Mouse (Mus musculus): ENCODE measurements around the gene Slc25a25. TPM values are rescaled to one million over a fixed set of nuclear protein-coding genes. Genes with fewer than 3 reads are reported as not detected.

The Slc25a25 gene
- polyA plus RNA-seq, 1 experiment from 2014 or later: 30.4 TPM

DNA sequence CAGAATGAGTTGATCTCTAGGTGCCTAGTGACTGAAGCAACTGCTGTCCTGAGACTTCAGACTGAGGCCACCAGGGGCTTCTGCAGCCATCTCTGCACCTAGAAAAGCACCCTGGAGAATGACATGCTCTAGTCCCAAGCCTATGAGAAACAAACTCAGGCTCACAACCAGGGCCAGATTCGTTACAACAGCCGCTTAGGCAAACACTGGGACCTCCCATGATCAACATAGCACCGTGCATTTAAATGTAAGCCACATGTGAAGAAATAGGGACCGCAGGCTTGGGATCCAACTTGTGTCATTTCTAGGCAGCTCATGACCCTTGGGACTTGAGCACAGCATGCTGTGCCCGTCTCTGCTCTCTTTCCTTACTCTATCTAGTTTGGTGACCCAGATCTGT, 23.5 kb downstream of the Slc25a25 start:
- no peak overlapping the region for H3K9ac ChIP-seq (ENCODE audit: low read length)
- peaks cover 59% of the 10 kb centered on the region for H3K4me1 ChIP-seq (ENCODE audit: control insufficient read depth, insufficient read depth, low read length)
- 75% methylated on average over 5 of the region's 5 CpGs for WGBS

DNA sequence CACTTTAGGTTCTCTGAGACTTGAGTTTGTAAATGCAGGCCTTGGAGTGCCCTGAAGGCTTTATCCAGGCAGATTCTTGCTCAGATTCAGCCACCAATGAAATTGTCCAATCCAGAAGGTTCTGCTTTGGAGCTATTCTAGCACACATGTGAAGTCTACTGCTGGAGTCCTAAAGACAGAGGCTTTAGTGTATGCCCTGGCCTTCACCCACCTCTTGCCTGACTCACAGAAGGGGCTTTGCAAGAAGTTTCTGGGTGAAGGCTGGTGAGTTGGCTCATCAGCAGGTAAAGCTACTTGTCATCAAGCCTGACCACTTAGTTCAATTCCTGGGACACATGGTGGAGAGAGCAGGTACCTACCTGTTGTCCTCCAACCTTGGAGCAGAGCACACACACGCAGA, 25.1 kb downstream of the Slc25a25 start:
- H3K4me3 ChIP-seq (ENCODE audit: low read depth, low read length): no peak overlapping the region
- WGBS: 88% methylated on average over 1 of the region's 1 CpGs
- H3K4me1 ChIP-seq (ENCODE audit: control insufficient read depth, insufficient read depth, low read length): peaks cover 52% of the 10 kb centered on the region
- H3K27ac ChIP-seq (ENCODE audit: low read depth, low read length): no peak overlapping the region
- no peak for ATAC-seq
- H3K27me3 ChIP-seq (replicated peaks; ENCODE audit: control insufficient read depth, insufficient read depth, low read length): no peaks in the 10 kb centered on the region
- DNase-seq (ENCODE audit: low spot score): no peak
- peaks cover 8% of the 10 kb centered on the region for H3K36me3 ChIP-seq (ENCODE audit: control insufficient read depth, insufficient read depth, low read length)
- H3K4me2 ChIP-seq (ENCODE audit: low read length): no peak overlapping the region
- no peak overlapping the region for H3K9ac ChIP-seq (ENCODE audit: low read length)
- H3K9me3 ChIP-seq (replicated peaks; ENCODE audit: control insufficient read depth, low read length): no peaks in the 10 kb centered on the region

More for the DNA sequence above, 23.5 kb downstream of the Slc25a25 start:
- no peaks in the 10 kb centered on the region for H3K27me3 ChIP-seq (replicated peaks; ENCODE audit: control insufficient read depth, insufficient read depth, low read length)
- no peak for ATAC-seq
- peak overlapping the region; percentile 85 for H3K4me2 ChIP-seq (ENCODE audit: low read length)
- H3K27ac ChIP-seq (ENCODE audit: low read depth, low read length): peak overlapping the region; percentile 85; the same call in 1 of the 2 replicates
- H3K4me3 ChIP-seq (ENCODE audit: low read depth, low read length): 0 out of 2 replicates have a peak overlapping the region, but pooled peaks have one; percentile 26
- H3K9me3 ChIP-seq (replicated peaks; ENCODE audit: control insufficient read depth, low read length): no peaks in the 10 kb centered on the region
- DNase-seq (ENCODE audit: low spot score): no peak
- 0 out of 2 replicates have a peak, but pooled peaks cover 3% of the 10 kb centered on the region for H3K36me3 ChIP-seq (ENCODE audit: control insufficient read depth, insufficient read depth, low read length)

DNA sequence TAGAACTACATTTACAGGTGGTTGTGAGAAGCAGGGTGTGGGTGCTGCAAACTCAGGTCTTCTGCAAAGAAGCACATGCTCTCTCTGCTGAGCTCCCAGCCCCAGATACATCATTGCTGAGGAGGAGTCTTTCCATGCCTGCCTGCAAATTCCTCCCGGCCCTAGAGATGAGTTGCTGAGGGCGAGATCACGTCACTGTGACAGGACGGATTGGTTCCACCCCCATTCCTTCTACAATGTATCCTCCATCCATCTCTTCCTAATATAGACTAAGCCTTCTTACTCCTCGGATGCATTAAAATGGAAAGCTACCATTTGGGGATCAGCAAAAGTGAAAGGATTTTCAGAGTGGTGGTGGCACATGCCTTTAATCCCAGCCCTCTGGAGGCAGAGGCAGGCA, 25.7 kb downstream of the Slc25a25 start:
- Histone ChIP-seq H3K9ac (ENCODE audit: low read length) (no peak overlapping the region), H3K4me1 (ENCODE audit: control insufficient read depth, insufficient read depth, low read length) (peaks cover 50% of the 10 kb centered on the region), H3K27ac (ENCODE audit: low read depth, low read length) (no peak overlapping the region), H3K4me3 (ENCODE audit: low read depth, low read length) (no peak overlapping the region), H3K27me3 (replicated peaks; ENCODE audit: control insufficient read depth, insufficient read depth, low read length) (no peaks in the 10 kb centered on the region), H3K36me3 (ENCODE audit: control insufficient read depth, insufficient read depth, low read length) (peaks cover 13% of the 10 kb centered on the region), H3K9me3 (replicated peaks; ENCODE audit: control insufficient read depth, low read length) (no peaks in the 10 kb centered on the region), H3K4me2 (ENCODE audit: low read length) (no peak overlapping the region)
- WGBS: 86% methylated on average over 5 of the region's 5 CpGs
- no peak for DNase-seq (ENCODE audit: low spot score)
- ATAC-seq: no peak

DNA sequence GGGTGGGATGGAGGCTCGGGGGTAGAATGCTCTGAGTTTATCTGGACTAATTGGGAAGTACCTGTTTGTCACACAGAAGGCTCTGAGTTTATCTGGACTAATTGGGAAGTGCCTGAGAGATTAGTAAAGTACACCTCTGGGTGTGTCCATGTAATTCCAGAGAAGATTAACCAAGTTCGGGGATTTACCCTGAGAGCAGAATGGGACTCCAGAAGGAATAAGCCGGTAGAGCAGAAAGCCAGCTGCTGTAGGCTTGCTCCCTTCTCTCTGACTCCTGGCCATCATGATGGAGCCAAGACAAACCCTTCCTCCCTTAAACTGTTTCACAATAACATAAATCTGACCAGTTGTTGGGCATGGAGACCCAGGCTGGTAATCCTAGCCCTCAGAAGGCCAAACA, 26.4 kb downstream of the Slc25a25 start:
- no peaks in the 10 kb centered on the region for H3K27me3 ChIP-seq (replicated peaks; ENCODE audit: control insufficient read depth, insufficient read depth, low read length)
- no peak for ATAC-seq
- WGBS: 5% methylated on average over 3 of the region's 3 CpGs
- no peak overlapping the region for H3K4me3 ChIP-seq (ENCODE audit: low read depth, low read length)
- H3K9ac ChIP-seq (ENCODE audit: low read length): no peak overlapping the region
- peak overlapping the region; percentile 48; the same call in 1 of the 2 replicates for H3K27ac ChIP-seq (ENCODE audit: low read depth, low read length)
- peaks cover 21% of the 10 kb centered on the region for H3K36me3 ChIP-seq (ENCODE audit: control insufficient read depth, insufficient read depth, low read length)
- H3K4me2 ChIP-seq (ENCODE audit: low read length): no peak overlapping the region
- peaks cover 42% of the 10 kb centered on the region for H3K4me1 ChIP-seq (ENCODE audit: control insufficient read depth, insufficient read depth, low read length)
- DNase-seq (ENCODE audit: low spot score): no peak
- H3K9me3 ChIP-seq (replicated peaks; ENCODE audit: control insufficient read depth, low read length): no peaks in the 10 kb centered on the region

DNA sequence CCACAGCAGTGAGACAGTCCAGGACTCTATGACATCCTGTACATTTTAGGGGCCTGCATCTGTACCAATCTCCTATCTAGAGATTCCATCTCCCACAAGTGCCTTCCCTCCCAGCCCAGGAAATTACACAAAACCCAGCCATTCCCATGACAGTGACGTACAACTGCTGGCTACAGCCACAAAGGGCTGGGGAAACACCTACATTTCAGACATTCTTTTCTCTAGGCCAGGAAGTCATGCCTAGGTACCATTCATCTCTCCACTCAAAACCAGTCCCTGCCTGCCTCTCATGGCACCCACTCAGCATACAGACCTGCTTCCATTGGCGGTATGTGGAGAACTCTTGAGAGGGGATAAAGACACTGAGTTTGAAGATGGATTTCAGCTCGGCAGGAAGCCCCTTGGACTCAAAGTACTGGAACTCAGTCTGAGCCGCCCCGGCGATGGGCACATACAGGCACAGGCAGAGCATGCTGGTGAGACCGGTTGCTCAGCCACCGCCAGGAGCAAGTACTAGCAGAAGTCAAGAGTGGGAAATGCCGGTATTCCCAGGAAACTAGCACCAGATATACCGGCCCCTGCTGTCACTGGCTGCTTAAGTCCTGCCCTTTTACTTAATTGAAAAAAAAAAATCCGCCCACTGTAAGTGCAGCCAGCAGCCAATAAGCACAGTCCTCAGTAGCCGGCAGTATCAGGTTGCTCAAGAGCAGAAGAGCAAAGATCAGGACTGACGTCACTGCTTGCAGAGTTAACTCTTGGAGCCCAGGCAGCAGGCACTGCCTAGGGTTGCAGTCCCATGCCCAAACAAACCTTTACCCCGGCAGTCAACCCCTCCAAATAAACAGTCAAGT, 27.5 kb downstream of the Slc25a25 start:
- H3K4me3 ChIP-seq (ENCODE audit: low read depth, low read length): peak overlapping the region; percentile 25
- peaks cover 32% of the 10 kb centered on the region for H3K36me3 ChIP-seq (ENCODE audit: control insufficient read depth, insufficient read depth, low read length)
- H3K4me1 ChIP-seq (ENCODE audit: control insufficient read depth, insufficient read depth, low read length): peaks cover 31% of the 10 kb centered on the region
- peak overlapping the region; percentile 51 for H3K4me2 ChIP-seq (ENCODE audit: low read length)
- ATAC-seq: peak; percentile 74
- H3K9ac ChIP-seq (ENCODE audit: low read length): peak overlapping the region; percentile 50
- peak; percentile 86 for DNase-seq (ENCODE audit: low spot score)
- peak overlapping the region; percentile 53; the same call in 1 of the 2 replicates for H3K27ac ChIP-seq (ENCODE audit: low read depth, low read length)
- H3K9me3 ChIP-seq (replicated peaks; ENCODE audit: control insufficient read depth, low read length): no peaks in the 10 kb centered on the region
- 2% methylated on average over 14 of the region's 14 CpGs for WGBS
- no peaks in the 10 kb centered on the region for H3K27me3 ChIP-seq (replicated peaks; ENCODE audit: control insufficient read depth, insufficient read depth, low read length)

DNA sequence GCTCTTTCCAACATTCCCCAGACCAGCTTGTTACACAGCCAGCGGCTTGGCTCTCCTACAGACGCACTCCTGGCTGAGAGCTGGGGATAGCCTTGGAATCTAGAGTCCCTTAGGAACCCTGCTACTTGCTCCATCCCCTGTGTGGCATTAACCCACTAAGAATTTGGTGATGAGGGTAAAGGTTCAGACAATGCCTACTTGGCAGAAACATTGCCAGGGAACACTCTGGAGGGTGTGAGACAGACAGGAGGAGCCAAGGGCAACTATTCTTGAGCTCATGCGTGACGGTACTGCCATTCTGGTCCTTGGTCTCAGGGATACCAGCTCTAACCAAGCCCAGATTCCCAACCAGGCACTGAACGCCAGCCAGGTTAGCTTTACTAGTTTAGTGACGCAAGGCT, 29.4 kb downstream of the Slc25a25 start:
- ATAC-seq (no peak), DNase-seq (ENCODE audit: low spot score) (no peak)
- Histone ChIP-seq H3K4me2 (ENCODE audit: low read length) (no peak overlapping the region), H3K36me3 (ENCODE audit: control insufficient read depth, insufficient read depth, low read length) (peaks cover 47% of the 10 kb centered on the region), H3K4me1 (ENCODE audit: control insufficient read depth, insufficient read depth, low read length) (peaks cover 18% of the 10 kb centered on the region), H3K27ac (ENCODE audit: low read depth, low read length) (no peak overlapping the region), H3K27me3 (replicated peaks; ENCODE audit: control insufficient read depth, insufficient read depth, low read length) (no peaks in the 10 kb centered on the region), H3K9ac (ENCODE audit: low read length) (no peak overlapping the region), H3K9me3 (replicated peaks; ENCODE audit: control insufficient read depth, low read length) (no peaks in the 10 kb centered on the region), H3K4me3 (ENCODE audit: low read depth, low read length) (no peak overlapping the region)
- WGBS: 91% methylated on average over 6 of the region's 6 CpGs

DNA sequence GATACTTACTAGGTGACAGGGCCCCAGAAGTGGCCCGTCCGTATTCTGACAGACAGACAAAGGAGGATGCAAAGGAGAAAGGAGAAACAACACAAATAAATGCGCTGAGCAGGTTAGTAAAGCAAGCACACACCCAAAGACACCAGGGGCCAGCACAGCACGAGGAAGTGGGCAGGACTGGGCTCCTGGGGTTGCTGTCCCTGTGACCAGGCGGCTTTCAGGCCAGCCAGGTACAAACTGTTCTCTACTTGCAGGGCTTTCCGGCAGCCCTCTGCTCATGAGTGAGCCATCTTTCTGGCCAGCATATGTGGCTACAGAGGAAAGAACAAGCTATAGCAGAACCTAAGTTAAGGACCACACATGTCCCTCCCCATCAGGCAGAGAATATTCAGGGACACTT, 30.6 kb downstream of the Slc25a25 start:
- Histone ChIP-seq H3K36me3 (ENCODE audit: control insufficient read depth, insufficient read depth, low read length) (peaks cover 59% of the 10 kb centered on the region), H3K9me3 (replicated peaks; ENCODE audit: control insufficient read depth, low read length) (no peaks in the 10 kb centered on the region), H3K27ac (ENCODE audit: low read depth, low read length) (no peak overlapping the region), H3K4me2 (ENCODE audit: low read length) (no peak overlapping the region), H3K9ac (ENCODE audit: low read length) (no peak overlapping the region), H3K4me1 (ENCODE audit: control insufficient read depth, insufficient read depth, low read length) (peaks cover 18% of the 10 kb centered on the region), H3K27me3 (replicated peaks; ENCODE audit: control insufficient read depth, insufficient read depth, low read length) (no peaks in the 10 kb centered on the region), H3K4me3 (ENCODE audit: low read depth, low read length) (no peak overlapping the region)
- WGBS: 85% methylated on average over 6 of the region's 6 CpGs
- ATAC-seq (no peak), DNase-seq (ENCODE audit: low spot score) (no peak)

DNA sequence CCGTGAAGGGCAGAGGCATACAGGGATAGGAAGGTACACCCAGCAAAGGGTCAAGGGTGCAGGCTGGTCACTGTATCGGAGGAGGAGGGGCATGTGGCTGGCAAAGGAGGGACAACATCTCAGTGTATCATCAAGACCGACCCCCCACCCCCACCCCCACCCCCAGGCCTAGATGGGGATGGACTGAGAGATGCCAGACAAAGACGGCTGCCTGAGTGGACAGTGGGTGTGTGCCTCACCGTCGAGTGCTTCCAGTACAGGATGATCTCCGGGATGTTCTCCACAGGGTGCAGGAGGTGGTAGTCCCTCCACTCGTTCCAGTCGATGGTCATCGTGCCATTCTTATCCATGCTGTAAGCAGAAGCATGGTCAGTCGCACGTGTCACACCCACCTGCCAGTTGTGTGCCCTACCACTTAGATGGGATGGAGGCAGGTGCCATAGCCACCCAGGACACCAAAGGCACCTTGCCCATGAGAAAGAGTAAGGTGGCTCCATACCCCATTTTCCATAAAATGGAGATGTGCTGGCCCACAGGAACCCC, 31.1 kb downstream of the Slc25a25 start:
- Histone ChIP-seq H3K4me1 (ENCODE audit: control insufficient read depth, insufficient read depth, low read length) (peaks cover 18% of the 10 kb centered on the region), H3K27ac (ENCODE audit: low read depth, low read length) (no peak overlapping the region), H3K9ac (ENCODE audit: low read length) (no peak overlapping the region), H3K4me2 (ENCODE audit: low read length) (no peak overlapping the region), H3K4me3 (ENCODE audit: low read depth, low read length) (no peak overlapping the region), H3K36me3 (ENCODE audit: control insufficient read depth, insufficient read depth, low read length) (peaks cover 64% of the 10 kb centered on the region), H3K27me3 (replicated peaks; ENCODE audit: control insufficient read depth, insufficient read depth, low read length) (no peaks in the 10 kb centered on the region), H3K9me3 (replicated peaks; ENCODE audit: control insufficient read depth, low read length) (no peaks in the 10 kb centered on the region)
- DNase-seq (ENCODE audit: low spot score) (no peak), ATAC-seq (no peak)
- 93% methylated on average over 12 of the region's 12 CpGs for WGBS

DNA sequence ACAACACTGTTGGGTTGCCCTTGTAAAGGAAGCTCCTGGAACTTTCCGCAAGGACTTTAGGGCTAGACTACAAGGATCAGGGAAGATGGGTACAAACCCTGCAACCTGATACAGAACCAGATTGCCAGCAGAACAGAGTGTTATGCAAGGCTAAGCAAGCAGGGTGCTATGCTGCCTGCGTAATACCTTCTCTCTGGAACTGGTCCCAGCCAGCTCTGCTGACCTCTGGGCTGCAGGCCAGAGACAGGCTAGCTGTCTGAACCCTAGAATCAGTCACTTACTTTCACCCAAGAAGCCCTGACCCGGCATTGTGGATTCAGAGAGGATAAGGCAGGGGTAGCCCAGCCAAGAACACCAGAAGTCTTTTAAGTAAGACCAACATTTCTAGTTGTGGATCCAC, 31.9 kb downstream of the Slc25a25 start:
- no peak for ATAC-seq
- no peak overlapping the region for H3K9ac ChIP-seq (ENCODE audit: low read length)
- DNase-seq (ENCODE audit: low spot score): no peak
- WGBS: 94% methylated on average over 3 of the region's 3 CpGs
- no peak overlapping the region for H3K4me3 ChIP-seq (ENCODE audit: low read depth, low read length)
- H3K27ac ChIP-seq (ENCODE audit: low read depth, low read length): no peak overlapping the region
- peaks cover 72% of the 10 kb centered on the region for H3K36me3 ChIP-seq (ENCODE audit: control insufficient read depth, insufficient read depth, low read length)
- H3K9me3 ChIP-seq (replicated peaks; ENCODE audit: control insufficient read depth, low read length): no peaks in the 10 kb centered on the region
- H3K27me3 ChIP-seq (replicated peaks; ENCODE audit: control insufficient read depth, insufficient read depth, low read length): no peaks in the 10 kb centered on the region
- H3K4me1 ChIP-seq (ENCODE audit: control insufficient read depth, insufficient read depth, low read length): peaks cover 14% of the 10 kb centered on the region
- H3K4me2 ChIP-seq (ENCODE audit: low read length): no peak overlapping the region

Data from forebrain, embryonic 14.5 days (tissue).